Mouse (Mus musculus): Measurements from ENCODE around the gene Patj. TPM values are rescaled to one million over a fixed set of nuclear protein-coding genes. Genes with fewer than 3 reads are reported as not detected.

Gene Patj
- total RNA-seq, 1 experiment: 17.7 TPM

- TF ChIP-seq CHD2 (IDR thresholded peaks at IDR 0.05; ENCODE audit: low read depth, low read length): no peak
- no peak for TF ChIP-seq MAFK (IDR thresholded peaks at IDR 0.05; ENCODE audit: insufficient read depth, low read depth, low read length)
- TF ChIP-seq ZC3H11A (IDR thresholded peaks at IDR 0.05; ENCODE audit: borderline replicate concordance, low read depth, low read length): no peak
- no peak for TF ChIP-seq ZNF384 (IDR thresholded peaks at IDR 0.05; ENCODE audit: low read depth, low read length)
- TF ChIP-seq HCFC1 (IDR thresholded peaks at IDR 0.05; ENCODE audit: borderline replicate concordance, insufficient read depth, low read length): no peak
- DNase-seq (ENCODE audit: low read depth, low spot score): no peak
- Histone ChIP-seq H3K36me3 (ENCODE audit: control insufficient read depth, insufficient read depth, low read length, poor library complexity, severe bottlenecking) (no peaks in the 10 kb centered on the region), H3K27ac (ENCODE audit: insufficient read depth, low read depth, low read length, poor library complexity, severe bottlenecking) (no peak overlapping the region), H3K4me3 (ENCODE audit: insufficient read depth in 1 of 2, low read depth in 1 of 2, low read length in 2 of 2, poor library complexity in 1 of 2, severe bottlenecking in 1 of 2) (no peak overlapping the region), H3K4me1 (ENCODE audit: control insufficient read depth in 2 of 2, insufficient read depth in 2 of 2, low read length in 2 of 2, poor library complexity in 1 of 2) (no peaks in the 10 kb centered on the region), H3K9me3 (ENCODE audit: control insufficient read depth, insufficient read depth, low read depth, low read length) (no peaks in the 10 kb centered on the region), H3K9ac (ENCODE audit: insufficient read depth, low read depth, low read length, poor library complexity, severe bottlenecking) (no peak overlapping the region)
- in situ Hi-C loops (cut with MboI; ENCODE audit: low sequenced_read_pairs in 2 of 2, unreplicated experiment in 2 of 2): no loop called here
Observed at GRCm38 (mm10) chr4:98619199-98619598, 223.6 kb downstream of the Patj start.

GRCm38 (mm10) chr4:98620986-98621784, 225.6 kb downstream of the Patj start:
- no peaks in the 10 kb centered on the region for H3K36me3 ChIP-seq (ENCODE audit: control insufficient read depth, insufficient read depth, low read length, poor library complexity, severe bottlenecking)
- H3K4me1 ChIP-seq (ENCODE audit: control insufficient read depth in 2 of 2, insufficient read depth in 2 of 2, low read length in 2 of 2, poor library complexity in 1 of 2): no peaks in the 10 kb centered on the region
- no peak for TF ChIP-seq ZNF384 (IDR thresholded peaks at IDR 0.05; ENCODE audit: low read depth, low read length)
- TF ChIP-seq HCFC1 (IDR thresholded peaks at IDR 0.05; ENCODE audit: borderline replicate concordance, insufficient read depth, low read length): no peak
- DNase-seq (ENCODE audit: low read depth, low spot score): no peak
- no peaks in the 10 kb centered on the region for H3K9me3 ChIP-seq (ENCODE audit: control insufficient read depth, insufficient read depth, low read depth, low read length)
- no peak overlapping the region for H3K4me3 ChIP-seq (ENCODE audit: insufficient read depth in 1 of 2, low read depth in 1 of 2, low read length in 2 of 2, poor library complexity in 1 of 2, severe bottlenecking in 1 of 2)
- in situ Hi-C loops (cut with MboI; ENCODE audit: low sequenced_read_pairs in 2 of 2, unreplicated experiment in 2 of 2): no loop called here
- no peak overlapping the region for H3K27ac ChIP-seq (ENCODE audit: insufficient read depth, low read depth, low read length, poor library complexity, severe bottlenecking)
- no peak overlapping the region for H3K9ac ChIP-seq (ENCODE audit: insufficient read depth, low read depth, low read length, poor library complexity, severe bottlenecking)

GRCm38 (mm10) chr4:98622180-98622579, 226.6 kb downstream of the Patj start:
- no peak for TF ChIP-seq MAFK (IDR thresholded peaks at IDR 0.05; ENCODE audit: insufficient read depth, low read depth, low read length)
- TF ChIP-seq HCFC1 (IDR thresholded peaks at IDR 0.05; ENCODE audit: borderline replicate concordance, insufficient read depth, low read length): no peak
- no peak for TF ChIP-seq ZC3H11A (IDR thresholded peaks at IDR 0.05; ENCODE audit: borderline replicate concordance, low read depth, low read length)
- no peak for TF ChIP-seq ZNF384 (IDR thresholded peaks at IDR 0.05; ENCODE audit: low read depth, low read length)
- TF ChIP-seq CHD2 (IDR thresholded peaks at IDR 0.05; ENCODE audit: low read depth, low read length): no peak
- Histone ChIP-seq H3K4me3 (ENCODE audit: insufficient read depth in 1 of 2, low read depth in 1 of 2, low read length in 2 of 2, poor library complexity in 1 of 2, severe bottlenecking in 1 of 2) (no peak overlapping the region), H3K4me1 (ENCODE audit: control insufficient read depth in 2 of 2, insufficient read depth in 2 of 2, low read length in 2 of 2, poor library complexity in 1 of 2) (no peaks in the 10 kb centered on the region), H3K9me3 (ENCODE audit: control insufficient read depth, insufficient read depth, low read depth, low read length) (no peaks in the 10 kb centered on the region), H3K9ac (ENCODE audit: insufficient read depth, low read depth, low read length, poor library complexity, severe bottlenecking) (no peak overlapping the region), H3K27ac (ENCODE audit: insufficient read depth, low read depth, low read length, poor library complexity, severe bottlenecking) (no peak overlapping the region), H3K36me3 (ENCODE audit: control insufficient read depth, insufficient read depth, low read length, poor library complexity, severe bottlenecking) (no peaks in the 10 kb centered on the region)
- DNase-seq (ENCODE audit: low read depth, low spot score): no peak
- in situ Hi-C loops (cut with MboI; ENCODE audit: low sequenced_read_pairs in 2 of 2, unreplicated experiment in 2 of 2): no loop called here

- TF ChIP-seq ZC3H11A (IDR thresholded peaks at IDR 0.05; ENCODE audit: borderline replicate concordance, low read depth, low read length) (no peak), ZNF384 (IDR thresholded peaks at IDR 0.05; ENCODE audit: low read depth, low read length) (no peak)
- Histone ChIP-seq H3K4me1 (ENCODE audit: control insufficient read depth in 2 of 2, insufficient read depth in 2 of 2, low read length in 2 of 2, poor library complexity in 1 of 2) (no peaks in the 10 kb centered on the region), H3K9ac (ENCODE audit: insufficient read depth, low read depth, low read length, poor library complexity, severe bottlenecking) (no peak overlapping the region), H3K36me3 (ENCODE audit: control insufficient read depth, insufficient read depth, low read length, poor library complexity, severe bottlenecking) (no peaks in the 10 kb centered on the region), H3K27ac (ENCODE audit: insufficient read depth, low read depth, low read length, poor library complexity, severe bottlenecking) (no peak overlapping the region), H3K4me3 (ENCODE audit: insufficient read depth in 1 of 2, low read depth in 1 of 2, low read length in 2 of 2, poor library complexity in 1 of 2, severe bottlenecking in 1 of 2) (no peak overlapping the region), H3K9me3 (ENCODE audit: control insufficient read depth, insufficient read depth, low read depth, low read length) (no peaks in the 10 kb centered on the region)
- in situ Hi-C loops (cut with MboI; ENCODE audit: low sequenced_read_pairs in 2 of 2, unreplicated experiment in 2 of 2): no loop called here
- DNase-seq (ENCODE audit: low read depth, low spot score): no peak
Observed at GRCm38 (mm10) chr4:98622996-98623673, 227.6 kb downstream of the Patj start.
